Mouse (Mus musculus): ENCODE results near the gene Nodal.

- TF ChIP-seq USF1 (IDR thresholded peaks at IDR 0.05; ENCODE audit: low read depth) (no peak), CEBPB (IDR thresholded peaks at IDR 0.05; ENCODE audit: low read depth) (no peak)
Measured at GRCm38 (mm10) chr10:61381823-61382222, 35.9 kb upstream of the Nodal start.

All from C2C12 (cell line).